Mouse (Mus musculus): ENCODE measurements around the gene Gas7.

DNA sequence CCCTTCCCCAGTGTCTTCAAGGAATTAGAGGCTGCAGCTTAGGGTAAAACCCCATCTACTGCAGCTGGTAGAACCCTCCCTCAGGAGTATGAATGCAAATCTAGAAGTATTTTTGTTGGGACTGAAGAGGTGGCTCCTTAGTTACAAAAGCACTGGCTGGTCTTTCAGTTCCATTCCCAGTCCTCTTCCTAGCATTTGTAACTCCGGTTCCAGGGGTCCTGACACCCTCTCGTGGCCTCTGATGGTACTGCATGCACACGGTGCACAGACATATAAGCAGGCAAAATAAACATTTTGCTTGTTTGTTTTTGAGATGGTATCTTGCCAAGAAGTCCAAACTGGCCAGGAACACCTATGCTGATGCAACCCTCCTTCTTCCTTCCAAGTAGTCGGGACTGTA is 23.4 kb upstream of the Gas7 start:
- TF ChIP-seq CTCF (IDR thresholded peaks at IDR 0.05; ENCODE audit: low read depth, low read length) = peak; percentile 45
- TF ChIP-seq POLR2A (IDR thresholded peaks at IDR 0.05; ENCODE audit: extremely low read depth, insufficient read depth, low read length) = no peak

Measured in liver, adult 2 months (tissue).